Mouse (Mus musculus) neural tube, embryonic 12.5 days (tissue): ENCODE results near the gene Zfp423. TPM values are rescaled to one million over a fixed set of nuclear protein-coding genes. Genes with fewer than 3 reads are reported as not detected.

ENCODE experiments used
- ATAC-seq: fragments of 200-750 bp; cut with Nextera tagmentation; 2 replicates; pipeline ENCODE4 v1.8.0; 2017; ENCODE audit warnings: low read depth, mild to moderate bottlenecking, moderate TSS enrichment, moderate library complexity; ENCODE audit not compliant: low FRiP score
- H3K27ac ChIP-seq: fragments of 300-500 bp; sonication (generic); 2 replicates; pipeline ENCODE4 v1.5.1; 2016
- H3K27me3 ChIP-seq: fragments of 300-500 bp; sonication (generic); replicated peaks from 2 replicates; pipeline ENCODE4 v1.6.1; 2016; ENCODE audit warnings: mild to moderate bottlenecking
- H3K36me3 ChIP-seq: fragments of 300-500 bp; sonication (generic); 2 replicates; pipeline ENCODE4 v1.6.1; 2016; ENCODE audit warnings: mild to moderate bottlenecking
- H3K4me1 ChIP-seq: fragments of 300-500 bp; sonication (generic); 2 replicates; pipeline ENCODE4 v1.6.1; 2016
- H3K4me2 ChIP-seq: fragments of 300-500 bp; sonication (generic); replicated peaks from 2 replicates; pipeline ENCODE4 v1.6.1; 2016; ENCODE audit warnings: mild to moderate bottlenecking
- H3K4me3 ChIP-seq: fragments of 300-500 bp; sonication (generic); 2 replicates; pipeline ENCODE4 v1.5.1; 2016
- H3K9ac ChIP-seq: fragments of 300-500 bp; sonication (generic); 2 replicates; pipeline ENCODE4 v1.6.1; 2016; ENCODE audit warnings: mild to moderate bottlenecking
- H3K9me3 ChIP-seq: fragments of 300-500 bp; sonication (generic); 2 replicates; pipeline ENCODE4 v1.6.1; 2016; ENCODE audit warnings: mild to moderate bottlenecking
- WGBS: fragments of 180-500 bp; shearing (Covaris S2); methylation state at CpG from one replicate; pipeline ENCODE4 v1.1.7; 2016; 5-methylcytosine and 5-hydroxymethylcytosine counted together
- polyA plus RNA-seq: library from polyadenylated mRNA; unstranded; fragments of >200 nt; fragmentation: Nextera tagmentation; extraction: Ambion mirVana; gene quantifications from 2 replicates; pipeline ENCODE4 v1.2.1, GENCODE M21; 2016

Gene Zfp423
- polyA plus RNA-seq, 1 experiment from 2014 or later, result 48.5 TPM

DNA sequence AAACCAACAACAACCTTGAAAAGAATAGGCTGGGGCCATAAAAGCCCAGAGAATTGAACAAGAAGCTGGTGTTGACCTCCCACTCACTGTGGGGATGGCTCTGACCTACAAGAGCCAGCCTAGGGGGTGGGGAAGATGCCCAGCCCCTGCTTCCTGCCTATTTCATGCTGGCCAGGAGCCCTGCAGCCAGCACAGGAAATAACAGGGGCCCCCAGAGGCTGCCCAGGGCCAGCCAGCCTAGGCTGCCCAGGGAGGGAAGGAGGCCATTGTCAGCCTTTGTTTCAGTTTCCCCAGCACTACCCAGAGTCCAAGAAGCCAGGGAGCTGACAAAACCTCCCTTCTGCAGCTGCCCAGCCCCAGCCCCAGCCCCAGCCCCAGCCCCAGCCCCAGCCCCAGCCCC is 67.5 kb downstream of the Zfp423 start:
- Histone ChIP-seq H3K4me2 (0 out of 2 replicates have a peak overlapping the region, but pooled peaks have one; percentile 22), H3K9me3 (no peaks in the 10 kb centered on the region), H3K9ac (peak overlapping the region; percentile 47; the same call in 1 of the 2 replicates), H3K27ac (peak overlapping the region; percentile 26; the same call in 1 of the 2 replicates), H3K36me3 (no peaks in the 10 kb centered on the region), H3K4me1 (peaks cover 55% of the 10 kb centered on the region), H3K27me3 (no peaks in the 10 kb centered on the region), H3K4me3 (no peak overlapping the region)
- ATAC-seq, result no peak

DNA sequence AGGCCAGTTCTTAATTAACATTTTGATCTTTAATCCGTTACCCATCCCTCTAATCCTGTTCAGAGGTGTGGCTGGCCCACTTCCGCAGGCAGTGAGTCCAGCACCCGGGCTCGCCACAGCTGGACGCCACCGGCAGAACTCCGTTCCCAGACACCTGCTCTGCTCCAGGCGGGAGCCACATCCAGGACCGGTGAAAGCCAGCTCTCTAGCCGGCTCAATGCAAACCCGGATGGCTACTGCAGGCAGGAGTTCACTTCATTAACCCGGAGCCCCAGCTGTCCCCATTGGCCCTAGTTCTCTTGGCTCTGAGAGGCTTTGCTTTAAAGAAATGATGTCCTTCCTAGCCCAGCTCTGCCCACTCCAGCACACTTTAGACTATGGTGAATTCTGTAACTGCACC is 71.4 kb downstream of the Zfp423 start:
- no peaks in the 10 kb centered on the region for H3K36me3 ChIP-seq
- WGBS, result 56% methylated on average over 12 of the region's 12 CpGs
- no peak overlapping the region for H3K9ac ChIP-seq
- H3K27me3 ChIP-seq, result no peaks in the 10 kb centered on the region
- no peak overlapping the region for H3K4me3 ChIP-seq
- H3K9me3 ChIP-seq, result no peaks in the 10 kb centered on the region
- no peak for ATAC-seq
- H3K27ac ChIP-seq, result no peak overlapping the region
- no peak overlapping the region for H3K4me2 ChIP-seq
- H3K4me1 ChIP-seq, result peaks cover 25% of the 10 kb centered on the region

DNA sequence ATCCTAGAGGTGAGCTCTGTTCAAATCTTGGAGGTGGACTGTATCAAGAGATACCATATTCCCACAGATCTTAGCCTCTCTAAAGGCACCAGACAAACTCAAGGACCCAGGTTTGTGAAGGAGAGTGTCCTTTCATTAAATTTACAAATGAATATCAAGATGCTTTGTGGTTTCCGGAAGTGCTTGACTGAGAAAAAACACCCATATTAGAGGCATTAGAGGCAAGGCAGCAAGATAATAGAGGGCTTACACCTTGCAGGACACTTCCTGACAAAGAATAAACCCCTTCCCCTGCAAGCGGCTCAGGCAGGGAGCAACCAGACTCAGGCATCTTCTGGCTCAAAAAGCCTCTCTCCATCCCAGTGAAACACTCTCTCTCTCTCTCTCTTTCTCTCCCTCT is 78.3 kb downstream of the Zfp423 start:
- Histone ChIP-seq H3K4me2 (no peak overlapping the region), H3K9me3 (no peaks in the 10 kb centered on the region), H3K4me3 (no peak overlapping the region), H3K27me3 (no peaks in the 10 kb centered on the region), H3K27ac (no peak overlapping the region), H3K4me1 (peaks cover 11% of the 10 kb centered on the region), H3K36me3 (peaks cover 3% of the 10 kb centered on the region; the same call in 1 of the 2 replicates), H3K9ac (no peak overlapping the region)
- WGBS, result 69% methylated on average over 2 of the region's 2 CpGs
- ATAC-seq, result no peak

DNA sequence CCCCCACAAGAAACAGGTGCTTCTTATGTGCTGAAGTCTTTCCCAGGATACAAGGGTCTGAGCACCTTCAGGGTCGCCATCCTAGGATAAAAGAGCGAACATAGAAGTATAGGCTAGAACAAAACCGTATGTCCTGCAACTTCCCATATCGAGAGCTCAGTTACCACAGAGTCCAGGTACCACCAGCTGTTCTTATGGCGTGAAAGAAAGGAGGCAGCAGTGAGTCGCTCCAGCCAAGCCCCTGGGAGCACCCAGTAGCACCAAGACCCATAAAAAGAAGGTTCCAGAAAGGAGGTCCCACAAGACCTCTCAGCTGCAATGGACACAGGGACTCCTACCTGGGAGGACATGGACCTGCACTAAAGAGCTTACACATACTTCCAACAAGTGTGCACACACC is 83.5 kb downstream of the Zfp423 start:
- Histone ChIP-seq H3K4me1 (peaks cover 43% of the 10 kb centered on the region), H3K9me3 (no peaks in the 10 kb centered on the region), H3K27me3 (no peaks in the 10 kb centered on the region), H3K9ac (no peak overlapping the region), H3K36me3 (peaks cover 3% of the 10 kb centered on the region; the same call in 1 of the 2 replicates), H3K4me3 (no peak overlapping the region), H3K27ac (no peak overlapping the region), H3K4me2 (no peak overlapping the region)
- ATAC-seq, result no peak
- 67% methylated on average over 6 of the region's 6 CpGs for WGBS

DNA sequence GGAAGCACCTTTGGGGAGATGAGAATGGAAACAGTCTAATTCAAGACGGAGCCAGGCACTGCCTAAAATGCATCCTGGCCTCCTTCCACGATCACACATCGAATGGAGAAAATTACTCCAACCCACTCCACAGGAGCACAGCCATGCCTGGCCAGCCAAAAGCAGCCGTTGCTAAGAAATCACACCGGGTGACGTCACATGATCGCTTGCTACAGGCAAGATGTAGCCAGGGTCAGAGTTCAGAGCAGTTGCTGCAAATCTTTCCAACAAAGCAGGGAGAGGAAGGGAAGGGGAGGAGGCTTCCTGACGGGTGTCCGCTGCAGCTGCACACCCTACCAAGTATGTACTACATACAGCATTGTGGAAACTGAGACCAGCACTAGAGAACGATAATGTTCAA is 83.9 kb downstream of the Zfp423 start:
- Histone ChIP-seq H3K36me3 (peaks cover 3% of the 10 kb centered on the region; the same call in 1 of the 2 replicates), H3K27me3 (no peaks in the 10 kb centered on the region), H3K27ac (no peak overlapping the region), H3K9ac (no peak overlapping the region), H3K4me2 (no peak overlapping the region), H3K4me3 (no peak overlapping the region), H3K4me1 (peaks cover 43% of the 10 kb centered on the region), H3K9me3 (no peaks in the 10 kb centered on the region)
- ATAC-seq, result no peak
- 15% methylated on average over 10 of the region's 10 CpGs for WGBS

DNA sequence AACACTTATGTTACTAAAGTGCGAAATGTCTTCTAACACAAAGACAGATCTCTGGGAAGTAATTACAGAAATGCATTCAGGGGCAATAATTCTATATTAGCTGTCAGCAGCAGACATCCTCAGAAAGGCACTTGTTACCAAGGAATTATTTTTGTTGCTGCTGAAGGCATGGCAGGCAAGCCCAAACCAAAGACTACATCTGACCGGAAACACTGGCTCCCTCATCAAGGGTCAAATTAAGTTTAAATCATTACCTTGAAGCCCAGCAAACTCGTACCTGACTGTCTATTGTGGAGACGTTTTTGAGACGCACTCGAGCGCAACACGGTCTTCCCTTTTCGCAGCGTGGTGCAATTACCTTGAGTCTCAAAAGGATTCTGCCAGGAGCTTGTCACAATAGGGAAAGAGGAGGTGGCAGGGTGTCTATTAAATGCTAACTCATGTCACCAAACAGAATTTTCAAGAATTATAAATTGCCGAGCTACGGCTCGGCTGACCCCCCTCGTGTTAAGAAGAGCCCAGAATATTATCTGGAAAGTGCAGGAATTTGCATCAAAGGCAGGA is 86.3 kb downstream of the Zfp423 start:
- H3K27ac ChIP-seq, result no peak overlapping the region
- no peak overlapping the region for H3K4me3 ChIP-seq
- no peak for ATAC-seq
- H3K4me2 ChIP-seq, result no peak overlapping the region
- no peaks in the 10 kb centered on the region for H3K27me3 ChIP-seq
- H3K9me3 ChIP-seq, result no peaks in the 10 kb centered on the region
- H3K9ac ChIP-seq, result no peak overlapping the region
- peaks cover 45% of the 10 kb centered on the region for H3K4me1 ChIP-seq
- H3K36me3 ChIP-seq, result no peaks in the 10 kb centered on the region
- 31% methylated on average over 14 of the region's 14 CpGs for WGBS

DNA sequence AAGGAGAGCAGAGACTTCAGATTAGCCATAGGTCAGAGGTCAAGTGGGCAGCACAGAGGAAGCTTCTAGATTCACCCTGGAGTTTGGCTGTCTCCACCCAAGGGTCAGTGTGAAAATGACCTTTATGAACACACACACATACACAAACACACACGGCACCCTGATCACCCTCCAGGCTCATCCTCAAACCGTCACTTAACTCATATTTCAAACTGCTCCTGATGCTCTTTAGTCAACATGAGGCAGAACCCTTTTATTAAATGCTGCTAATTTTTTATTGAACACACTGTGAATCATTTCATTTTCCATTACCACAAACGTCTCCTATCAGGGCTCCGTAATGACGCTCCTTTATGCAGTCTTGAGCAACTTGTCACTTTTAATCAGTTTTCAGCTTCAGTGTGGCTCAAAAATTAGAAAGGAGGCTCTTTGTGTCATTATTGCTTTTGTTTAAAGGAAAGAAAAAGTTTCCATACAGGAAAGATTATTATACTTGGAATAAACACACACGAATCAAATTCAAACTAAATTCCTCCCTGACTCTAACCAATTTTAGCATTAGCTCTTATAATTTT is 87.0 kb downstream of the Zfp423 start:
- Histone ChIP-seq H3K27ac (no peak overlapping the region), H3K4me2 (no peak overlapping the region), H3K4me1 (peaks cover 46% of the 10 kb centered on the region), H3K9ac (no peak overlapping the region), H3K27me3 (no peaks in the 10 kb centered on the region), H3K36me3 (no peaks in the 10 kb centered on the region), H3K9me3 (no peaks in the 10 kb centered on the region), H3K4me3 (no peak overlapping the region)
- 73% methylated on average over 6 of the region's 6 CpGs for WGBS
- ATAC-seq, result no peak

DNA sequence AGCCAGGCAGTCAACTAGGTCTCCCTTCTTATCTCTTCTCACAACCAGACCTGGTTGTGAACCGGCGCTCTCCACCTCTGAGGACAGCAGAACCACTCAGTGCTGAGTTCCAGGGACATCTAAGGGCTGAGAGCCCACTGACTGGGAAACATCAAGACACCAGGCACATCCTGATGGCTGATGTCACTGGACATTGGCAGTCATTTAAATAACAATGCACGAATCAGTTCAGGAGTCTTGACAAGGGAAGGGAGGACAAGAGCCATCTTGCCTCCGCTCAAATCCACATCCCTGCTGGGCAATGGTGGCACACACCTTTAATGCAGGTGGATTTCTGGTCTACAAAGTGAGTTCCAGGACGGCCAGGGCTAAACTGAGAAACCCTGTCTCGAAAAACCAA is 92.8 kb downstream of the Zfp423 start:
- Histone ChIP-seq H3K4me1 (peaks cover 23% of the 10 kb centered on the region), H3K27me3 (no peaks in the 10 kb centered on the region), H3K9me3 (no peaks in the 10 kb centered on the region), H3K9ac (no peak overlapping the region), H3K27ac (no peak overlapping the region), H3K36me3 (no peaks in the 10 kb centered on the region), H3K4me2 (no peak overlapping the region), H3K4me3 (no peak overlapping the region)
- 73% methylated on average over 6 of the region's 6 CpGs for WGBS
- ATAC-seq, result no peak

DNA sequence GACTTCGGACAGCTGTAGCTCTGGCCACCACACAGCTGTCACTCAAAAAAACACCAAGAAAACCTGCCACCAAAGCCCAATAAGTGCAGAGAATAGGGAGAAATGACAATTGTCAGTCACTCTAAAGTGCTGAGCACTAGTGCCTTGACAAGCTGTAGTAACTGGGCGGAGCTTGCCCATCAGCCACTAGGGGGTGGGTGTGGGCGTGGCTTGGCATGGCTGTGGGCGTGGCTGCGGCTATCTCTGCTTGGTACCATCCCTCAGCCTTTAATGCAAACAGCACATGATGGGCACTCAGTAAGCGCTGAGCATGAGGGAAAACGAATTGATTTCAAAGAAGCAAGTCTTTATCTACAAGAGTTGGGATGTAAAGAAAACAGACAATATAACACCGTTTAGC is 95.2 kb downstream of the Zfp423 start:
- no peak for ATAC-seq
- Histone ChIP-seq H3K4me1 (peaks cover 43% of the 10 kb centered on the region), H3K27ac (no peak overlapping the region), H3K9me3 (no peaks in the 10 kb centered on the region), H3K4me3 (no peak overlapping the region), H3K4me2 (no peak overlapping the region), H3K27me3 (no peaks in the 10 kb centered on the region), H3K36me3 (no peaks in the 10 kb centered on the region), H3K9ac (no peak overlapping the region)
- WGBS, result 68% methylated on average over 8 of the region's 8 CpGs

DNA sequence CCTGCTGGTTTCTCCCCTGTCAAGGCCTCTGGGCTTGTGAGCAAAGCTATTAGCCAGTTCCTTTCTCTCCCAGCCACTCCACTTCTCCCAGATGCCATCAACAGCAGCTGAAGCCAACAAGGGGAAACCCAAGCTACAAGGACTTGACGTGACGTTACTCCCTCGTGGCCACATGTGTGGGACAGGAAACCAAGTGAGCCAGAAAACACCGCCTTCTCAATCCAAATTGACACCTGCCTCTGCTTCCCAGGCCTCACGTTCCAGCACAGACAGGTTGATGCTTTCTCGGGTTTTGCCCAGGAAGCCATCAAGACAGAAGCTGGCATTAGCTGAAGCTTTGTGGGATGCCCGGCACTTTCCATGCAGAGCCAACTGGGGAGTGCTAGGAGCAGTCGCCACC is 96.3 kb downstream of the Zfp423 start:
- Histone ChIP-seq H3K4me3 (no peak overlapping the region), H3K9ac (no peak overlapping the region), H3K27me3 (no peaks in the 10 kb centered on the region), H3K4me2 (no peak overlapping the region), H3K9me3 (no peaks in the 10 kb centered on the region), H3K27ac (no peak overlapping the region), H3K36me3 (0 out of 2 replicates have a peak, but pooled peaks cover 2% of the 10 kb centered on the region), H3K4me1 (peaks cover 43% of the 10 kb centered on the region)
- WGBS, result 90% methylated on average over 8 of the region's 8 CpGs
- ATAC-seq, result no peak

DNA sequence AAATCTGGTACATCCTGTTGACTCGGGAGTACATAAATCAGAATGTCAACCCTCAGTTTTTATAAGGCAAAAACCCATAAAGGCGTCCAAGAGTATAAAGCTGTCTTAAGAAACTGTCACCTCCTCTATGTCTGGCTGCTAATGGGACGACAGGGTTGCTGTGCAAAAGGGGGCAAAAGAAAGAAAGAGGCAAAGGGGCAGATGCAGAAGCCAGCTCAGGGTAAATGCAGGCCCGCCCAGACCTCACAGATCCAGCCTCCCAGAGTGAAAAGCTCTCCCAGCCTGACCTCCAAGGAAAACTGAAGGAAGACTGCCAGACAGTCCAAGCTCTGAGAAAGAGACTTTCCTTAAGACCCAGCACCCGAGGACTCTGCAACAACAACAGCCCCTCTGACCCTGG is 97.7 kb downstream of the Zfp423 start:
- H3K9ac ChIP-seq, result peak overlapping the region; percentile 22; the same call in 1 of the 2 replicates
- H3K36me3 ChIP-seq, result peaks cover 8% of the 10 kb centered on the region; the same call in 1 of the 2 replicates
- H3K27ac ChIP-seq, result no peak overlapping the region
- H3K9me3 ChIP-seq, result no peaks in the 10 kb centered on the region
- WGBS, result 16% methylated on average over 5 of the region's 5 CpGs
- no peak for ATAC-seq
- H3K4me3 ChIP-seq, result no peak overlapping the region
- H3K4me1 ChIP-seq, result peaks cover 40% of the 10 kb centered on the region
- H3K4me2 ChIP-seq, result 0 out of 2 replicates have a peak overlapping the region, but pooled peaks have one; percentile 12
- no peaks in the 10 kb centered on the region for H3K27me3 ChIP-seq

DNA sequence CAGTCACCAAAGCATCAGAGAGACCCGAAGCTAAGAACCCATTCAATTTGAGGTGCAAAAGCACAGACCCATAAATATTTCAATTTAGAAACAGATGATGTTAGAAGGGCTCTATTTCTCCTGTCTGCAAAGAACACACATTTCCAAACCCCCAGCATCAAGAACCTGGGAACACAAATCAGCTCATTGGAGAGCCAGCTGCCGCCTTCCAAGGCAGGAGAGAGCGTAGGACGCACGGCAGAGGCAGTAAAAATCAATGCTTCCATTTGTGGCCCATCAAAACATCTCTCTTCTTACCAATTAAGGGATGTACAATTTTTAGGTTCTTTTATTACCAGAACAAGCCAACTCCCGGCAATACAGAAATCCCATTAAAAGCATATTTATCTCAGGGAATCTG is 98.5 kb downstream of the Zfp423 start:
- peaks cover 14% of the 10 kb centered on the region; the same call in 1 of the 2 replicates for H3K36me3 ChIP-seq
- H3K4me2 ChIP-seq, result peak overlapping the region; percentile 12
- H3K27ac ChIP-seq, result peak overlapping the region; percentile 27; the same call in 1 of the 2 replicates
- no peak overlapping the region for H3K9ac ChIP-seq
- peaks cover 32% of the 10 kb centered on the region for H3K4me1 ChIP-seq
- WGBS, result 28% methylated on average over 6 of the region's 6 CpGs
- H3K4me3 ChIP-seq, result no peak overlapping the region
- no peak for ATAC-seq
- H3K9me3 ChIP-seq, result no peaks in the 10 kb centered on the region
- no peaks in the 10 kb centered on the region for H3K27me3 ChIP-seq

DNA sequence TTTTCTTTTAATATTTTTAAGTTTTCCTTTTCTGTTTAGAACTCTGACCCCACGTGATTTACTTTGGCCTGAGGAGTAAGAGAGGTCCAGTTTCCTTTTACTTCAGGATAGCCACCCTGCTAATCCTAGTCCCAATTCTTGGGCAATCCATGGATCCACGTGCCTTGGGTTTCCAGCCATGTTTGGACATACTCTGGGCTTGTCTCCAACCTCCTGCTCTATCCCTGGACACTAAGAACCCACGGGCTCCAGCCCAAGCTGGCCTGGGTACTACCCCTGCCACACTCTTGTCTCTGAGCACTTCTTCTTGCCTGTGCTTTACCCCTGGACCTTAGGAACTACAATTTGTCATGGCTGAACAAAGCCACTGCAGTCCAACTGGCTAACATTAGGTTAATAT is 107.5 kb downstream of the Zfp423 start:
- 88% methylated on average over 3 of the region's 3 CpGs for WGBS
- no peaks in the 10 kb centered on the region for H3K27me3 ChIP-seq
- peaks cover 8% of the 10 kb centered on the region; the same call in 1 of the 2 replicates for H3K36me3 ChIP-seq
- no peaks in the 10 kb centered on the region for H3K4me1 ChIP-seq
- ATAC-seq, result no peak
- H3K27ac ChIP-seq, result no peak overlapping the region
- no peak overlapping the region for H3K9ac ChIP-seq
- H3K9me3 ChIP-seq, result no peaks in the 10 kb centered on the region
- H3K4me3 ChIP-seq, result no peak overlapping the region
- no peak overlapping the region for H3K4me2 ChIP-seq
